Mouse (Mus musculus) liver, adult 2 months (tissue): ENCODE data around the gene Arhgef3.

ENCODE experiments used
- CTCF ChIP-seq: fragments of 200-500 bp; IDR thresholded peaks from 2 replicates; pipeline ENCODE4 v1.5.1; 2011; ENCODE audit warnings: low read depth, low read length, control low read depth
- POLR2A ChIP-seq: fragments of 200-500 bp; IDR thresholded peaks from 2 replicates; pipeline ENCODE4 v1.6.1; 2011; ENCODE audit warnings: low read length, control low read depth; ENCODE audit not compliant: insufficient read depth; ENCODE audit errors: extremely low read depth

DNA sequence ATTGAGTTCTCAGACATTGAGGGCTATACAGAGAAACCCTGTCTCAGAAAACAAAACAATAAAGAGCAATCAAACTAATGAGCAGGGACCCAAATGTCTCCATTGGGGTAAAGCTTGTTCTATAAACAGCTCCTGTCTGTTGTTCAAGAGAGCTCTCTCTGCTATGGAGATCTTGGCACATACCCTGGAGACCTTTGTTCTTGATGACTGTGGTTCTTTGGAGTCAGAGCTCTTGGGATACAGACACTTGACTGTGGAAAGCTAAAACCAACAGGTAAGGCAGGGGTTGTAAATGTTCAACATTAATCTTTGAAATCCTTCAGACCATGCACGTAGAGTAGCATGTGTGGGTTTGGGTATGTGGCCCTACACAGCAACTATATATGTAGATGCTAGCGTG is 55.7 kb downstream of the Arhgef3 start:
- no peak for TF ChIP-seq POLR2A
- TF ChIP-seq CTCF: no peak
